ENCODE assay signal across 8 mouse cellular contexts in genomic region chr7:65861591-65862472, GRCm38 (mm10). TPM values are rescaled to one million over a fixed set of nuclear protein-coding genes. Genes with fewer than 3 reads are reported as not detected.
A peak's percentile ranks its signal among the peaks of the same experiment; 100 is the strongest.
DNase-seq lines count a peak whose midpoint lies in the region; ATAC-seq lines count a peak whose summit lies in the region.

TSS of gene Pcsk6 (plus strand) at chr7:65861734.

- peaks cover 66% of the 10 kb centered on the region for H3K27me3 ChIP-seq in embryonic facial prominence, embryonic 13.5 days
- peaks cover 75% of the 10 kb centered on the region for H3K27me3 ChIP-seq in heart, embryonic 11.5 days (ENCODE audit: control insufficient read depth, insufficient read depth, low read length)
- peaks cover 25% of the 10 kb centered on the region for H3K27me3 ChIP-seq in kidney, embryonic 14.5 days (ENCODE audit: control insufficient read depth, insufficient read depth, low read length)
- peaks cover 87% of the 10 kb centered on the region for H3K27me3 ChIP-seq in liver, embryonic 12.5 days (replicated peaks)
- peaks cover 24% of the 10 kb centered on the region for H3K27me3 ChIP-seq in neural tube, embryonic 14.5 days (ENCODE audit: control insufficient read depth, insufficient read depth, low read length)

- peak; percentile 22 for ATAC-seq in embryonic facial prominence, embryonic 13.5 days (ENCODE audit: insufficient number of reproducible peaks, insufficient read depth, low FRiP score, low TSS enrichment, low read depth)
- ATAC-seq in heart, embryonic 11.5 days (replicated peaks; ENCODE audit: insufficient number of reproducible peaks, low FRiP score, low TSS enrichment) = peak; percentile 58; the same call in 1 of the 2 replicates
- peak; percentile 75 for ATAC-seq in kidney, embryonic 14.5 days (ENCODE audit: low FRiP score, low TSS enrichment)
- ATAC-seq in liver, embryonic 12.5 days = no peak
- peak; percentile 81 for ATAC-seq in neural tube, embryonic 14.5 days (ENCODE audit: low read depth)
- no peak for ATAC-seq in monocyte, adult 5-6 weeks (replicated peaks; ENCODE audit: insufficient number of reproducible peaks, low FRiP score, low TSS enrichment, poor library complexity, severe bottlenecking)

- peak; percentile 41 to 70 for DNase-seq in spleen, postnatal 4 days (ENCODE audit: low spot score in 2 of 2)
- no peak for DNase-seq in spleen, postnatal 14 days (ENCODE audit: low spot score in 2 of 2)

- H3K36me3 ChIP-seq in embryonic facial prominence, embryonic 13.5 days = no peaks in the 10 kb centered on the region
- H3K36me3 ChIP-seq in heart, embryonic 11.5 days (ENCODE audit: control insufficient read depth, insufficient read depth, low read length) = no peaks in the 10 kb centered on the region
- H3K36me3 ChIP-seq in kidney, embryonic 14.5 days (ENCODE audit: control insufficient read depth, insufficient read depth, low read length) = no peaks in the 10 kb centered on the region
- H3K36me3 ChIP-seq in liver, embryonic 12.5 days = no peaks in the 10 kb centered on the region
- H3K36me3 ChIP-seq in neural tube, embryonic 14.5 days (ENCODE audit: control insufficient read depth, insufficient read depth, low read length) = no peaks in the 10 kb centered on the region

- peak within 1 kb of the TSS; percentile 75 for H3K9ac ChIP-seq in embryonic facial prominence, embryonic 13.5 days
- peak within 1 kb of the TSS; percentile 67 for H3K9ac ChIP-seq in heart, embryonic 11.5 days (ENCODE audit: low read depth, low read length)
- H3K9ac ChIP-seq in kidney, embryonic 14.5 days (ENCODE audit: low read depth, low read length) = peak within 1 kb of the TSS; percentile 64
- H3K9ac ChIP-seq in liver, embryonic 12.5 days = no peak within 1 kb of the TSS
- peak within 1 kb of the TSS; percentile 56 for H3K9ac ChIP-seq in neural tube, embryonic 14.5 days (replicated peaks; ENCODE audit: low read depth, low read length)

- no peak within 1 kb of the TSS for H3K27ac ChIP-seq in embryonic facial prominence, embryonic 13.5 days
- no peak within 1 kb of the TSS for H3K27ac ChIP-seq in heart, embryonic 11.5 days (ENCODE audit: low read depth, low read length)
- no peak within 1 kb of the TSS for H3K27ac ChIP-seq in kidney, embryonic 14.5 days (ENCODE audit: low read depth, low read length)
- no peak within 1 kb of the TSS for H3K27ac ChIP-seq in liver, embryonic 12.5 days
- no peak within 1 kb of the TSS for H3K27ac ChIP-seq in neural tube, embryonic 14.5 days (ENCODE audit: low read depth, low read length)

- under 1% methylated on average over 60 of the region's 111 CpGs for WGBS in embryonic facial prominence, embryonic 13.5 days
- under 1% methylated on average over 67 of the region's 111 CpGs for WGBS in heart, embryonic 11.5 days (ENCODE audit: insufficient replicate concordance)
- 1% methylated on average over 96 of the region's 111 CpGs for WGBS in kidney, embryonic 14.5 days
- WGBS in liver, embryonic 12.5 days (ENCODE audit: insufficient replicate concordance) = under 1% methylated on average over 85 of the region's 111 CpGs
- WGBS in neural tube, embryonic 14.5 days = under 1% methylated on average over 81 of the region's 111 CpGs

- H3K4me3 ChIP-seq in embryonic facial prominence, embryonic 13.5 days = peak within 1 kb of the TSS; percentile 67
- H3K4me3 ChIP-seq in heart, embryonic 11.5 days (ENCODE audit: low read depth, low read length) = peak within 1 kb of the TSS; percentile 55
- H3K4me3 ChIP-seq in kidney, embryonic 14.5 days (ENCODE audit: low read length) = peak within 1 kb of the TSS; percentile 65
- H3K4me3 ChIP-seq in liver, embryonic 12.5 days = peak within 1 kb of the TSS; percentile 55
- peak within 1 kb of the TSS; percentile 52 for H3K4me3 ChIP-seq in neural tube, embryonic 14.5 days (ENCODE audit: low read depth, low read length)

- no peaks in the 10 kb centered on the region for H3K9me3 ChIP-seq in embryonic facial prominence, embryonic 13.5 days
- H3K9me3 ChIP-seq in heart, embryonic 11.5 days (replicated peaks; ENCODE audit: control insufficient read depth, low read length) = no peaks in the 10 kb centered on the region
- H3K9me3 ChIP-seq in kidney, embryonic 14.5 days (ENCODE audit: control insufficient read depth, low read length) = no peaks in the 10 kb centered on the region
- no peaks in the 10 kb centered on the region for H3K9me3 ChIP-seq in liver, embryonic 12.5 days (replicated peaks)
- no peaks in the 10 kb centered on the region for H3K9me3 ChIP-seq in neural tube, embryonic 14.5 days (ENCODE audit: control insufficient read depth, low read length)

- peaks cover 22% of the 10 kb centered on the region for H3K4me1 ChIP-seq in embryonic facial prominence, embryonic 13.5 days
- H3K4me1 ChIP-seq in heart, embryonic 11.5 days (ENCODE audit: control insufficient read depth, insufficient read depth, low read length) = peaks cover 8% of the 10 kb centered on the region; the same call in 1 of the 2 replicates
- no peaks in the 10 kb centered on the region for H3K4me1 ChIP-seq in kidney, embryonic 14.5 days (ENCODE audit: control insufficient read depth, insufficient read depth, low read length)
- H3K4me1 ChIP-seq in liver, embryonic 12.5 days = peaks cover 9% of the 10 kb centered on the region; the same call in 1 of the 2 replicates
- peaks cover 7% of the 10 kb centered on the region; the same call in 1 of the 2 replicates for H3K4me1 ChIP-seq in neural tube, embryonic 14.5 days (ENCODE audit: control insufficient read depth, insufficient read depth, low read length)

- peak within 1 kb of the TSS; percentile 96 for H3K4me2 ChIP-seq in embryonic facial prominence, embryonic 13.5 days
- H3K4me2 ChIP-seq in heart, embryonic 11.5 days = peak within 1 kb of the TSS; percentile 91
- peak within 1 kb of the TSS; percentile 98 for H3K4me2 ChIP-seq in kidney, embryonic 14.5 days (replicated peaks; ENCODE audit: low read depth, low read length)
- peak within 1 kb of the TSS; percentile 77 for H3K4me2 ChIP-seq in liver, embryonic 12.5 days
- peak within 1 kb of the TSS; percentile 95 for H3K4me2 ChIP-seq in neural tube, embryonic 14.5 days (ENCODE audit: low read depth, low read length)

RNA-seq across cellular contexts. Expression of gene Pcsk6, which starts in this region (rescaled TPM):
- polyA plus RNA-seq in embryonic facial prominence, embryonic 13.5 days (2015; fragmentation: Nextera tagmentation; extraction: Ambion mirVana) = 6.2 and 7.4 TPM in 2 replicates
- 5.7 and 6.1 TPM in 2 replicates for polyA plus RNA-seq in heart, embryonic 11.5 days (2014; fragmentation: Nextera tagmentation; extraction: Ambion mirVana)
- polyA plus RNA-seq in kidney, embryonic 14.5 days (2014; fragmentation: Nextera tagmentation; extraction: Ambion mirVana) = 2.7 and 2.9 TPM in 2 replicates
- polyA plus RNA-seq in liver, embryonic 12.5 days (2016; fragmentation: Nextera tagmentation; extraction: Ambion mirVana) = 0.87 and 1.0 TPM in 2 replicates
- polyA plus RNA-seq in neural tube, embryonic 14.5 days (2014; fragmentation: Nextera tagmentation; extraction: Ambion mirVana) = 1.4 and 2.6 TPM in 2 replicates
- not detected in 3 replicates for total RNA-seq in monocyte, adult 5-6 weeks (2017)

Comparison
In these comparisons a context has a peak if more than half of its experiments do, and no peak if none do; other contexts are left out.
1. DNase-seq: peak in spleen, postnatal 4 days (2 of 2); none in spleen, postnatal 14 days (0 of 2).
2. ATAC-seq: peak in embryonic facial prominence, embryonic 13.5 days (single experiment), heart, embryonic 11.5 days (single experiment), kidney, embryonic 14.5 days (single experiment) and neural tube, embryonic 14.5 days (single experiment); none in liver, embryonic 12.5 days (single experiment) and monocyte, adult 5-6 weeks (single experiment).
3. Peak in every context shown above with its lines, with median percentiles within 50 percentile points of each other: H3K4me2 ChIP-seq and H3K4me3 ChIP-seq.